Mouse (Mus musculus) C2C12 (cell line): ENCODE data around the gene Sntb2.

ENCODE experiments used
- MAX ChIP-seq: IDR thresholded peaks from one replicate; pipeline ENCODE4 v1.6.1; 2011; ENCODE audit warnings: mild to moderate bottlenecking, control low read depth
- MYOG ChIP-seq: IDR thresholded peaks from one replicate; pipeline ENCODE4 v1.6.1; 2011; ENCODE audit not compliant: control insufficient read depth, insufficient read length; ENCODE audit errors: extremely low read depth

GRCm38 (mm10) chr8:106958212-106958611 lies 22.7 kb downstream of the Sntb2 start:
- TF ChIP-seq MAX (no peak), MYOG (no peak)
